9 mouse cellular contexts compared by ENCODE assay signal in genomic region chr5:104110171-104110920, GRCm38 (mm10). TPM values are rescaled to one million over a fixed set of nuclear protein-coding genes. Genes with fewer than 3 reads are reported as not detected.
A peak's percentile ranks its signal among the peaks of the same experiment; 100 is the strongest.
DNase-seq lines count a peak whose midpoint lies in the region; TF ChIP-seq lines count a peak whose summit lies in the region.
"Had no signal": no experiment of that assay in that cellular context is flagged by ENCODE, and none has a peak within 500 bp of the region (broad histone marks: within the 10 kb centered on the region; RNA-seq: fewer than 3 reads in every experiment).

No protein-coding gene starts in this region.

- peak overlapping the region; percentile 98 for H3K27ac ChIP-seq in olfactory bulb, adult 2 months (ENCODE audit: insufficient read depth, low read depth, low read length)
- H3K27ac ChIP-seq: macrophage had no signal

- peaks cover 23% of the 10 kb centered on the region for H3K4me1 ChIP-seq in olfactory bulb, adult 2 months (ENCODE audit: control insufficient read depth, insufficient read depth, low read length)

- WGBS in olfactory bulb, adult 2 months = 14% methylated on average over 9 of the region's 9 CpGs

- TF ChIP-seq POLR2A in olfactory bulb, adult 2 months (IDR thresholded peaks at IDR 0.05; ENCODE audit: insufficient read depth, low read depth, low read length) = no peak

- no peak for TF ChIP-seq CTCF in olfactory bulb, adult 2 months (IDR thresholded peaks at IDR 0.05; ENCODE audit: insufficient read depth, low read depth, low read length)

- peak overlapping the region; percentile 22 for H3K4me3 ChIP-seq in olfactory bulb, adult 2 months (ENCODE audit: insufficient read depth, low read depth, low read length)

- DNase-seq in cerebellum, adult 18-20 months = peak; percentile 8 to 21
- no peak for DNase-seq in cerebellum, postnatal 36 days
- peak; percentile 87 for DNase-seq in R1 (ENCODE audit: low read depth, low spot score)
- DNase-seq in frontal cortex, postnatal 10 days (ENCODE audit: low spot score in 2 of 2) = peak; percentile 63 to 73
- DNase-seq in layer of hippocampus, postnatal 14 days (ENCODE audit: low spot score in 2 of 2) = peak; percentile 60 to 78
- DNase-seq in spleen, adult 12 weeks (ENCODE audit: low spot score) = no peak
- no peak for DNase-seq in gastrocnemius, adult 8-10 months (ENCODE audit: low spot score in 2 of 2)

RNA-seq across cellular contexts. Expression of gene Sparcl1, which starts 3.2 kb away (rescaled TPM):
- 1,000 to 10,000 TPM; 1,351 to 1,429 TPM for total RNA-seq in layer of hippocampus, postnatal 14 days (2021)
- 627 and 723 TPM in 2 replicates for polyA plus RNA-seq in olfactory bulb, adult 2 months (2012; ENCODE audit: insufficient read depth, insufficient read length, low replicate concordance, missing spikeins)
- total RNA-seq in gastrocnemius, adult 8-10 months (2022) = 100 to 1,000 TPM in 2 of 4 experiments, 10 to 100 TPM in 2; 70.3 to 108 (median 94.1) TPM
- polyA plus RNA-seq: macrophage had no signal

RNA-seq across cellular contexts. Expression of gene Gm17660, which starts 32.9 kb away (rescaled TPM):
- total RNA-seq in layer of hippocampus, postnatal 14 days (2021) = not detected
- polyA plus RNA-seq in olfactory bulb, adult 2 months (2012; ENCODE audit: insufficient read depth, insufficient read length, low replicate concordance, missing spikeins) = not detected in 2 replicates
- not detected for total RNA-seq in gastrocnemius, adult 8-10 months (2022)
- polyA plus RNA-seq: macrophage had no signal

Comparison
In these comparisons a context has a peak if more than half of its experiments do, and no peak if none do; other contexts are left out.
1. DNase-seq: peak in cerebellum, adult 18-20 months (2 of 2), R1 (single experiment), frontal cortex, postnatal 10 days (2 of 2) and layer of hippocampus, postnatal 14 days (2 of 2); none in cerebellum, postnatal 36 days (0 of 2), spleen, adult 12 weeks (single experiment) and gastrocnemius, adult 8-10 months (0 of 2).
2. RNA of gene Sparcl1, which starts 3.2 kb away (total RNA-seq): 1,351 to 1,429 TPM in layer of hippocampus, postnatal 14 days; 70.3 to 108 TPM in gastrocnemius, adult 8-10 months; every median in the first group is over 10 times any median in the second.